Mouse (Mus musculus) liver, embryonic 13.5 days (tissue): ENCODE data around the gene Dnajc5g. TPM values are rescaled to one million over a fixed set of nuclear protein-coding genes. Genes with fewer than 3 reads are reported as not detected.

ENCODE experiments used
- ATAC-seq: fragments of 200-750 bp; cut with Nextera tagmentation; 2 replicates; pipeline ENCODE4 v1.8.0; 2017; ENCODE audit warnings: low read depth, mild to moderate bottlenecking, moderate number of reproducible peaks, moderate library complexity
- DNase-seq: peaks from one replicate; pipeline ENCODE4 v3.0.0; 2022
- H3K27ac ChIP-seq: fragments of 300-500 bp; sonication (generic); 2 replicates; pipeline ENCODE4 v1.5.1; 2015; ENCODE audit warnings: moderate library complexity, mild to moderate bottlenecking, inconsistent platforms
- H3K27me3 ChIP-seq: fragments of 300-500 bp; sonication (generic); 2 replicates; pipeline ENCODE4 v1.6.1; 2015; ENCODE audit warnings: mild to moderate bottlenecking, inconsistent platforms
- H3K36me3 ChIP-seq: fragments of 300-500 bp; sonication (generic); 2 replicates; pipeline ENCODE4 v1.6.1; 2015; ENCODE audit warnings: mild to moderate bottlenecking, inconsistent platforms
- H3K4me1 ChIP-seq: fragments of 300-500 bp; sonication (generic); replicated peaks from 2 replicates; pipeline ENCODE4 v1.6.1; 2015; ENCODE audit warnings: inconsistent platforms
- H3K4me2 ChIP-seq: fragments of 300-500 bp; sonication (generic); 2 replicates; pipeline ENCODE4 v1.6.1; 2015; ENCODE audit warnings: inconsistent platforms, mild to moderate bottlenecking, moderate library complexity
- H3K4me3 ChIP-seq: fragments of 300-500 bp; sonication (generic); replicated peaks from 2 replicates; pipeline ENCODE4 v1.5.1; 2015; ENCODE audit warnings: mild to moderate bottlenecking, inconsistent platforms
- H3K9ac ChIP-seq: fragments of 300-500 bp; sonication (generic); 2 replicates; pipeline ENCODE4 v1.6.1; 2015; ENCODE audit warnings: mild to moderate bottlenecking, inconsistent platforms
- H3K9me3 ChIP-seq: fragments of 300-500 bp; sonication (generic); replicated peaks from 2 replicates; pipeline ENCODE4 v1.6.1; 2016; ENCODE audit warnings: inconsistent platforms
- WGBS: fragments of 180-500 bp; shearing (Covaris S2); methylation state at CpG from one replicate; pipeline ENCODE4 v1.1.7; 2015; ENCODE audit not compliant: insufficient replicate concordance; 5-methylcytosine and 5-hydroxymethylcytosine counted together
- polyA plus RNA-seq: library from polyadenylated mRNA; unstranded; fragments of >200 nt; fragmentation: Nextera tagmentation; extraction: Ambion mirVana; gene quantifications from 2 replicates; pipeline ENCODE4 v1.2.1, GENCODE M21; 2015

Dnajc5g gene
- polyA plus RNA-seq, 1 experiment from 2014 or later = not detected

DNA sequence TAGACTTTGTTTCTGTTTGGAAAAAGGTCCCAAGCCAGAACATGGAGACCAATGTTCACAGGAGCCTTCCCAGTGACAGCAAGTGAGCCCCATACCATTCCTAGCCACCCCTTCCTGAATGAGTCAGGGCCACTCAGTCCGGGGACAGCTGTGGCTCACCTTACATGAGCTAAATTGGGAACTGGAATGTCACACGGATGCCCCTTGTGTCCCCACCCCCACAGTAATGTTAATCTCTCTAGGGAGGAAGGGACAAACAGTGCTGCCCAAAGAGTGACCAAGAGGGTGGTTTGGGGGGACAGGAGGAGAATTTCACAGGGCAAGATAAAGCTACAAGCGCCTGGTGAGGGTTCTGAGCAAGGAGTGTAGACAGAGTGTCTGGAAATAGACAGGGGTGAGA is 10.3 kb downstream of the Dnajc5g start, which contains the start of gene Trim54:
TSS of gene Trim54 (plus strand) at position 359 of the 400 bp plus-strand sequence.
- Histone ChIP-seq H3K4me3 (no peak within 1 kb of the TSS), H3K4me1 (no peaks in the 10 kb centered on the region), H3K27me3 (peaks cover 17% of the 10 kb centered on the region), H3K9me3 (no peaks in the 10 kb centered on the region), H3K27ac (no peak within 1 kb of the TSS), H3K4me2 (no peak within 1 kb of the TSS), H3K36me3 (no peaks in the 10 kb centered on the region), H3K9ac (no peak within 1 kb of the TSS)
- WGBS = 18% methylated on average over 3 of the region's 3 CpGs
- ATAC-seq (no peak), DNase-seq (no peak)

DNA sequence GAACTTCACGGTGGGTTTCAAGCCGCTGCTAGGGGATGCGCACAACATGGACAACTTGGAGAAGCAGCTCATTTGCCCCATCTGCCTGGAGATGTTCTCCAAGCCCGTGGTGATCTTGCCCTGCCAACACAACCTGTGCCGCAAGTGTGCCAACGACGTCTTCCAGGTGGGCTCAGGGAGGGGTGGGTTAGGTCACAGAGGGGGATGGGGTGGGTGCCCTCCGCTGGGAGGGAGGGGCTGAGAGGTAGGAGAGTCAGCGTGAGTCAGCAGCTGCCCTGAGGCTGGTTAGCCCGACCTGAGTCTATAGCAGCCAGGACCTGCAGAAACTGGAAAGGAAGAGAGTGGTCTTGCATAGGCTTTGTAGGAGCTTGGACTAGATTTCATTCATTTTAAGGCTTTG is 10.8 kb downstream of the Dnajc5g start:
- Histone ChIP-seq H3K27me3 (peaks cover 17% of the 10 kb centered on the region), H3K4me3 (no peak overlapping the region), H3K4me2 (no peak overlapping the region), H3K4me1 (no peaks in the 10 kb centered on the region), H3K36me3 (no peaks in the 10 kb centered on the region), H3K9me3 (no peaks in the 10 kb centered on the region), H3K27ac (no peak overlapping the region), H3K9ac (no peak overlapping the region)
- no peak for DNase-seq
- no peak for ATAC-seq
- 31% methylated on average over 10 of the region's 10 CpGs for WGBS

DNA sequence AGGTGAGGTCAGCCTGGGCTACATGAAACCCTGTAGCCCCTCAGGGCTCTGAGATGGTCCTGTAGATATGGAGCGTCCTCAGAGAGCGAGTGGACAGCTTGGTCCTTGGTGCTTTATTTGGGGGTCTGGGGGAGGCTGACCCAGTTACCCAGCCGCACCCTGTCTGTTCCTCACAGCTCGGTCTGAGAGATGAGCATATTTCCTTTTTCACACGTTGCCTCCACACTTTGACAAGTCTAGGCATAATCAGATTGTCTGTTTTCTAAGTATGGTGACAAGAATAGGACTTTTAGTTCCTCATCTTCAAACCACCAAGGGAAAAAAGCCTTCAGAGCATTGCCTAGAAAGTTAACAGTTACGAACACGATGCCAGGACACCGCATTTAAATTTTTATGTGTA is 15.0 kb downstream of the Dnajc5g start:
- no peaks in the 10 kb centered on the region for H3K36me3 ChIP-seq
- no peaks in the 10 kb centered on the region for H3K4me1 ChIP-seq
- no peak overlapping the region for H3K4me3 ChIP-seq
- no peaks in the 10 kb centered on the region for H3K9me3 ChIP-seq
- ATAC-seq (no peak), DNase-seq (no peak)
- H3K9ac ChIP-seq = no peak overlapping the region
- WGBS = 35% methylated on average over 8 of the region's 8 CpGs
- no peak overlapping the region for H3K27ac ChIP-seq
- H3K27me3 ChIP-seq = peaks cover 12% of the 10 kb centered on the region
- no peak overlapping the region for H3K4me2 ChIP-seq

DNA sequence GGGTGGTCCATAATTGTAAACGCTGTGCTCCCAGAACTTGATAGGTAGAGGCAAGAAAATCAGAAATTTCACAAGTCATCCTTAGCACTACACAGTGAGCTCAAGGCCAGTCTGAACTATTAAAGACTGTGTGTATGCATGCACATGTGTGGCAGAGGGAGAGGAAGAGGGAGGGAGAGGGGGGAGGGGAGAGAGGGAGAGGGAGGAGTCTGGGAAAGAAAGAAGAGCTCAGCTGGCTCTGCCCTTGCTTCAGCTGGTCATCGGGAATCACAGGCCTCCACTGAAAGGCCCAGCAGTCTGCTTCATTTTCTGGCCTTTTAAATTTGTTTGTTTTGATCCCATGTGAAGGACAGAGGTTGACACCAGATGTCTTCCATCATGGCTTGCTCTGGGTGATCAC is 17.4 kb downstream of the Dnajc5g start:
- no peaks in the 10 kb centered on the region for H3K9me3 ChIP-seq
- no peaks in the 10 kb centered on the region for H3K4me1 ChIP-seq
- DNase-seq (no peak), ATAC-seq (no peak)
- H3K36me3 ChIP-seq = no peaks in the 10 kb centered on the region
- no peak overlapping the region for H3K4me2 ChIP-seq
- WGBS = 53% methylated on average over 2 of the region's 2 CpGs
- no peak overlapping the region for H3K27ac ChIP-seq
- H3K9ac ChIP-seq = no peak overlapping the region
- no peaks in the 10 kb centered on the region for H3K27me3 ChIP-seq
- no peak overlapping the region for H3K4me3 ChIP-seq

DNA sequence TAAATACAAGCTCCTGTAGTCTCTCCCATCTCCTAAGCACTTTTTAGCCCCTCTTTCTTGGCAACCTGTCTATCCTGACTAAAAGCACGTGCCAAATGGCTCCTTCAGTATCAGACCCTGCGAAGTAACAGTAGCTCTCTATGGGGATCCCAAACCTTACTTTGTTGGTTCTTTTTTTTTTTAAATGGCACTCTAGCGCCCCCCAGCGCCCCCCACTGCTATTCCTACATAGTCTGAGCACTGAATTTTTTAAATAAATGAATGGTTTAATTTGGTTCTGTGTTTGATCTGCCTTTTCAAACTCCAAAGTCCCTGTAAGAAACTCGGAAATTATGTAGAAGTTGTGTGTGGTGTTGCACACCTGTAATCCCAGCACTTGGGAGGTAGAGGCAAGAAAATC is 20.0 kb downstream of the Dnajc5g start:
- Histone ChIP-seq H3K4me1 (no peaks in the 10 kb centered on the region), H3K27ac (no peak overlapping the region), H3K9ac (no peak overlapping the region), H3K4me2 (no peak overlapping the region), H3K27me3 (peaks cover 18% of the 10 kb centered on the region; the same call in 1 of the 2 replicates), H3K4me3 (no peak overlapping the region), H3K36me3 (no peaks in the 10 kb centered on the region), H3K9me3 (no peaks in the 10 kb centered on the region)
- WGBS = 28% methylated on average over 5 of the region's 5 CpGs
- no peak for DNase-seq
- no peak for ATAC-seq

DNA sequence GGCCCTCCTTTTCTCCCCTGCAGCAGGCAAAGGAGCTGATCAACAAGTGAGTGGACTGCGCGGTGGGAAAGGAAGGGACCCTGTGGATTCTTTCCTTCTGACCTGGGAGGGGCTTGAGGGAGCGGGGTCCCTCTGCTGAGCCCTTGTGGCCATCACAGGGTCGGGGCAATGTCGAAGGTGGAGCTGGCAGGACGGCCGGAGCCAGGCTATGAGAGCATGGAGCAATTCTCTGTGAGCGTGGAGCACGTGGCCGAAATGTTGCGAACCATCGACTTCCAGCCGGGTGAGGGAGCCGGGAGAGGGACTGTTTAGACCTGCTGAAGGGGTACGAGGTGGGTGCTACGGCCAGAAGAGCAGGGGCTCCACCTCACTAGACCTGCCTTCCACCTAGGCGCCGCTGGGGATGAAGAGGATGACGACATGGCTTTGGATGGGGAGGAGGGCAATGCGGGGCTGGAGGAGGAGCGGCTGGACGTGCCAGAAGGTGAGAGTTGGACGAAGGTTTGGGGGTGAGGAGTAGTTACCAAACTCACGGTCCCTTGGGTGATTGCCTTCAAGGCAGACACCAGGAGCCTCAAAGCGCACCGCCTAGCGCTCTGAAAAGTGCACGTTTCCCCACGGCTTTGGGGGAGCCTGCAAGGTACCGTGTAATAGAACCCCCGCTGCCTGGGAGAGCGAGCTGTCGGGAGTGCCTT is 30.8 kb downstream of the Dnajc5g start:
- Histone ChIP-seq H3K4me3 (no peak overlapping the region), H3K36me3 (no peaks in the 10 kb centered on the region), H3K4me2 (no peak overlapping the region), H3K27ac (no peak overlapping the region), H3K27me3 (peaks cover 81% of the 10 kb centered on the region), H3K9me3 (no peaks in the 10 kb centered on the region), H3K9ac (no peak overlapping the region), H3K4me1 (0 out of 2 replicates have a peak, but pooled peaks cover 2% of the 10 kb centered on the region)
- ATAC-seq (no peak), DNase-seq (no peak)
- 4% methylated on average over 33 of the region's 33 CpGs for WGBS

DNA sequence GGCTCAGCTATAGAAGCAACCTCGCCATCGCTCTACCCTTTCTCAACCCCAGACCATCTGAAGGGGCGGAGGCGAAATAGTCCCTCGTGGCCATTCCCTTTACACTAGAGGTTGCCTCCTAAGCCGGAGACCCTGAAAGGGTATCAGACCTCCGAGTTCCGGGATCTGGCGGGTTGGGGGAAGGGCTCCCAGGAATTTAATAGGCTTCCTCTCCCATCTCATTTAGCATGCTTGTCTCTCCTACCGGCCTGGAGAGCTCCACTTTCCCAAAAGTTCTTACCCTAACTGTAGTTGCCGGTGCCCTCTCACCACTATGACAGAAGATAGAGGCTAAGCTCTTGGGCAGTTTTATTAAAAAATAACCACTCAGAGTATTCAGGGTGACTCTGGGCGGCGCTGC is 31.6 kb downstream of the Dnajc5g start:
- no peak for ATAC-seq
- Histone ChIP-seq H3K27me3 (peaks cover 74% of the 10 kb centered on the region), H3K27ac (no peak overlapping the region), H3K36me3 (no peaks in the 10 kb centered on the region), H3K4me3 (no peak overlapping the region), H3K9me3 (no peaks in the 10 kb centered on the region), H3K4me1 (0 out of 2 replicates have a peak, but pooled peaks cover 2% of the 10 kb centered on the region), H3K9ac (no peak overlapping the region), H3K4me2 (no peak overlapping the region)
- DNase-seq = no peak
- 3% methylated on average over 13 of the region's 13 CpGs for WGBS

DNA sequence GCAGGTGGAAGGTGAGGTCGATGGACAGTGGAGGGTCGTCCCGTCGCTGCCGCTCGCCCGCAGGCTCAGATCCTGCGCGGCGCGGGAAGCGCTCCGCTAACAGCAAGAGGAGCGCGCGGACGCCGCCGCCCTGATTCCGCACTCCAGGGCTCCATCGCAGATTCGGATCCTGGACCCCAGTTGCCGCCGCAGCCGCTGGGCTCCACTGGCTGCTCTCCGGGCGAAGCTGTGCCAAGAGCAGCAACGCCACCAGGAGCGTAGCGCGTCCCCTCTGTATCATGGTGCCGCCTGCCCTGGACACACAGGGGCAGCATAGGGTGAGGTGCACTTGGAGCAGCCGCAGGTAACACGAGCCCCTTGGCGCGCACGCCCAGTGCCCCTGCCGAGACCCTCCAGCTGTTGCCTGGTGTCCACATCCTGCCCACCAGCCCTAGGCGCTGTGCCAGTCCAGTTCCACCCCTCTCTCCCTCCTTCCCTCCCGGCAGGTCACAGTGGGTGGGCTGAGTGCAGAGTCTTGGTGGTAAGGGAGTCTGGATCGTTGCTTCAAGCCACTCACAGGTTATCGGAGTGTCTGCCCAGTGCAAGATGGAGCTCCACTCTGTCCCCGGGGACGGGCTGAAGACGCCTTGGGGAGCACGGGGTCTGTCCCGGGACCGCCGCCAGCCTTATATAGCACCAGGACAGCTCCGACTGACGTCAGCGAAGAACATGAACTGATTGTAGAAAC is 32.3 kb downstream of the Dnajc5g start, which contains the start of gene Ucn:
TSS of gene Ucn (minus strand) at position 589 of the 727 bp plus-strand sequence.
- WGBS = 3% methylated on average over 52 of the region's 52 CpGs
- ATAC-seq = no peak
- Histone ChIP-seq H3K36me3 (no peaks in the 10 kb centered on the region), H3K9me3 (no peaks in the 10 kb centered on the region), H3K4me2 (no peak within 1 kb of the TSS), H3K4me1 (0 out of 2 replicates have a peak, but pooled peaks cover 2% of the 10 kb centered on the region), H3K4me3 (no peak within 1 kb of the TSS), H3K27ac (no peak within 1 kb of the TSS), H3K27me3 (peaks cover 71% of the 10 kb centered on the region), H3K9ac (no peak within 1 kb of the TSS)
- DNase-seq = no peak

DNA sequence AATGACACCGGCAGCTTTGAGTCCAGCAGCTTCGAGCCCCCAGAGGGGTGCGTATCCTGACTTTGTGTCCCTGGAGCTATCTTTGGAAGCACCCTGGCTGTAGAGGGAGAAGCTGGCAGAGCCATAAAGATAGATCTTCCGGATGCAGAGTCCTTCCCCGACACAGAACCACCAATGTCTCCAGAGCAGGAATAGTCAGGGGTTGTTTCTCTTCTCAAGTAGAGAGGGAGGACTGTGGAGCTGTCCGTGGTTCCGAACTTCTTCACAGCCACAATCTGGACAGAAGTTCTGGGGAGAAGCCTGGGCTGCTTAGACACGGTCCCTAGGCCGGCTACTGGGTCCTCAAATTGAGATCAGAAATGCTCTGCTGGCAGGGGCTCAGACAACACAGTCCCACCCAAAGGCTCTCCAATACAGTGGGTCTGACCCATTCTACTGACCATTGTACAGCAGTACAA is 32.9 kb downstream of the Dnajc5g start:
- Histone ChIP-seq H3K4me1 (0 out of 2 replicates have a peak, but pooled peaks cover 2% of the 10 kb centered on the region), H3K4me2 (no peak overlapping the region), H3K27me3 (peaks cover 66% of the 10 kb centered on the region), H3K27ac (no peak overlapping the region), H3K9me3 (no peaks in the 10 kb centered on the region), H3K36me3 (0 out of 2 replicates have a peak, but pooled peaks cover under 1% of the 10 kb centered on the region), H3K9ac (no peak overlapping the region), H3K4me3 (no peak overlapping the region)
- 12% methylated on average over 9 of the region's 9 CpGs for WGBS
- DNase-seq (no peak), ATAC-seq (no peak)

DNA sequence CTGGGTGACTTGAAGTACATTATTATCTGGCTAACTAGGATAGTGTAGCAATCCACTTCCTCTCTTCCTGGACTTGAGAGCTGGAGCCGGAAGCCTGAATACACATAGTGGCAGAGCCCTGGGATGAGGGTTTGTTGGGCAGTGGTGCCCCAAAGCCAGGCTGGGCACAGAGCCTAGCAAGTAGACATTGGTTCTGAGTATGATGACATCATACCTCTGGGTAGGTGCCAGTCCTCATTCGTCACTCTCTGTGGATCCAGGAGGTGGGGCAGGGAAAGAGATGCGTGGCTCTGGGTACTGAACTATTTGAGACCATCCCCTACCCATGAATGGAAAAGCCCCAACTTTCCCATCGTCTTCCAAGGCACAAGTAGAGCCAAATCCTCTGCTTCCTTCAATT is 43.7 kb downstream of the Dnajc5g start:
- no peak overlapping the region for H3K4me3 ChIP-seq
- no peak for DNase-seq
- H3K9ac ChIP-seq = no peak overlapping the region
- H3K4me2 ChIP-seq = no peak overlapping the region
- H3K36me3 ChIP-seq = peaks cover 7% of the 10 kb centered on the region
- ATAC-seq = no peak
- 79% methylated on average over 4 of the region's 4 CpGs for WGBS
- no peaks in the 10 kb centered on the region for H3K9me3 ChIP-seq
- H3K27me3 ChIP-seq = no peaks in the 10 kb centered on the region
- peaks cover 23% of the 10 kb centered on the region for H3K4me1 ChIP-seq
- no peak overlapping the region for H3K27ac ChIP-seq

DNA sequence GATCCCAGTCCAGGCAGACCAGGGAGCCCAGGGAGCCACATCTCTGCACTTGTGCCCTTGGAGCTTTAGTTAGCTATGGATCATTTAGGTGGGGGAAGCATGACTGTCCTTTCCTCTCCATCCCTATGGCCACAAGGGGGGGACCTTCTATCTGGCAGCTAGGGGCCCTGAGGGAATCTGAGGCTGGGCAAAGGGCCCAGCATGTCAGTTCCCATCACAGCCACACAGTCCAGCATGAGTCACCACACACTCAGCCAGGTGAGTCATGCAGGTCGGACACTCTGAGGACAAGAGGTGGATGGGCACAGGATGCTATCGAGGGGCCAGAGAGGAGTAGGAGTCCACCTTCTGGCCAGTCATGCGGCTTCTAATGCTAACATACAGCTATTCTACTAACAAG is 45.7 kb downstream of the Dnajc5g start:
- Histone ChIP-seq H3K27me3 (no peaks in the 10 kb centered on the region), H3K27ac (no peak overlapping the region), H3K4me3 (no peak overlapping the region), H3K4me1 (peaks cover 26% of the 10 kb centered on the region), H3K9me3 (no peaks in the 10 kb centered on the region), H3K36me3 (peaks cover 10% of the 10 kb centered on the region), H3K4me2 (no peak overlapping the region), H3K9ac (no peak overlapping the region)
- ATAC-seq (no peak), DNase-seq (no peak)
- WGBS = 80% methylated on average over 3 of the region's 3 CpGs
